Mouse (Mus musculus) T-helper 17 cell (primary cell): ENCODE data around the gene Il10rb.

Source experiments
- in situ Hi-C, 2 experiments: fragments of 300-600 bp; cut with MboI, MseI; formaldehyde crosslinking; loops; 1 replicate in 1 of 2; 2 replicates in 1 of 2; pipeline ENCODE4 v1.15.1; 2025; ENCODE audit warnings: high pct_unique_total_duplicates in 2 of 2

The Il10rb gene

GRCm38 (mm10) chr16:91448088-91448487, 42.1 kb downstream of the Il10rb start:
- in situ Hi-C loops: loop anchor here (5.0 kb wide), 2 partner anchors 34 to 36 kb away; no protein-coding TSS in a partner anchor

DNA sequence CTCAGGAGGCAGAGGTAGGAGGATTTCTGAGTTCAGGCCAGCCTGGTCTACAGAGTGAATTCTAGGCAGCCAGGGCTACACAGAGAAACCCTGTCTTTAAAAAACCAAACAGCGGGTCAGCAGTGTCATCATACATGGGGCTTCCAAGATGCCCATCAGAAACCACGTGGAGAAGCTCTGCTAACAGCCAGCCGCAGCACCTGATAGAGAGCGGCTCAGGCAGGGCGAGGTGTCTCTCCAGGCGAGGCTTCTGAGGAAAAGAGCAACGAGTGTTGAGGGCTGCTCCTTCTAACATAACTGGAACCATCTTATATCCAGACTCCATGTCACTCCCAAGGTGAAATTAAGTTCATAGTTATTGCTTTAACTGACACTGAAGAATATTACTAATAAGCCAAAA, 42.9 kb downstream of the Il10rb start:
- in situ Hi-C loops: loop anchor here (5.0 kb wide), 2 partner anchors 33 to 37 kb away; no protein-coding TSS in a partner anchor

GRCm38 (mm10) chr16:91450137-91451064, 44.4 kb downstream of the Il10rb start:
- in situ Hi-C loops: no loop called here

GRCm38 (mm10) chr16:91451949-91452348, 46.0 kb downstream of the Il10rb start:
- in situ Hi-C loops: no loop called here

DNA sequence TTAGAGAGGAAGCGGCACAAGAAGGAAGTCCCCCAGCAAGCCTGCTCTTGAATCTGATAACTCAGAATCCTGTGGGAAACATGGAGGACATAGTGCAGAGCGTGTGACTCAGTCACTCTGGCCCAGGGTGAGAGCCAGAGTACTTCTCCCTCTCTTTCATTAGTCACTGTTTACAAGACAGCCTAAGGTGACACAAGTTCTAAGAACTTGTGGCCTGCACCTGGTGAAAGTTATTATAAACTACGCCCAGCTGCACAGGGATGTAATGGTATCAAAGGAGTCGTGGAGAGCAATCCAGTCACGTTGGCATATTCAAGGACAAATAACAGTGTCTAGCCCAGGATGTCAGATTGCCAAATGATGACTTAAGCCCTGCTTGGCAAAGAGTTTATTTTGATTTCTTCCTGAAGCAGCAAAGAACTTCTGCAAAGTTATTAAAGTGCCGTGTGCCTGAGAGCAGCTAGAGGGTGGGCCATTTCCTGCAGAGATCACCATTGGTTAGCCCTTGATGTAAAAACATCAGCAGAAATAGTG, 46.5 kb downstream of the Il10rb start:
- in situ Hi-C loops: no loop called here

DNA sequence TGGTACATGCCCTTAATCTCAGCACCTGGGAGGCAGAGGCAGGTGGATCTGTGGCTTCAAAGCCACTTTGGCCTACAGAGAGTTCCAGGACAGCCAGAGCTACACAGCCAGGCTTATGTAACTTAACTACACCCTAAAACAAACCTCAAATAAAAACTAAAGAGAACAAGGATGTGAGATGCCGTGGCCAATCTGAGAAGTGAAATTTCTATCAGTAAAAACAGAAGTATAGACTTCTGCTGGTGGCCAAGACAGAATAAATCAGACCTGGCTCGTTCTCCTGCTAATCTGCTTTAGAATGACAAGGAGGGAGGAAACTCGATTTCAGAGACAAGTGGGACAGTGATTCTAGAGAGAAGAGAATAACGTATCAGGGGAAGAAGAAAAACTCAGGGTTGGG, 49.9 kb downstream of the Il10rb start:
- in situ Hi-C loops: no loop called here

- in situ Hi-C loops: no loop called here
These were observed 52.4 kb downstream of the Il10rb start for GRCm38 (mm10) chr16:91458301-91458746.

- in situ Hi-C loops: no loop called here
These were observed 53.0 kb downstream of the Il10rb start for GRCm38 (mm10) chr16:91458976-91459375.

- in situ Hi-C loops: no loop called here
These were observed 53.4 kb downstream of the Il10rb start for GRCm38 (mm10) chr16:91459396-91459795.

DNA sequence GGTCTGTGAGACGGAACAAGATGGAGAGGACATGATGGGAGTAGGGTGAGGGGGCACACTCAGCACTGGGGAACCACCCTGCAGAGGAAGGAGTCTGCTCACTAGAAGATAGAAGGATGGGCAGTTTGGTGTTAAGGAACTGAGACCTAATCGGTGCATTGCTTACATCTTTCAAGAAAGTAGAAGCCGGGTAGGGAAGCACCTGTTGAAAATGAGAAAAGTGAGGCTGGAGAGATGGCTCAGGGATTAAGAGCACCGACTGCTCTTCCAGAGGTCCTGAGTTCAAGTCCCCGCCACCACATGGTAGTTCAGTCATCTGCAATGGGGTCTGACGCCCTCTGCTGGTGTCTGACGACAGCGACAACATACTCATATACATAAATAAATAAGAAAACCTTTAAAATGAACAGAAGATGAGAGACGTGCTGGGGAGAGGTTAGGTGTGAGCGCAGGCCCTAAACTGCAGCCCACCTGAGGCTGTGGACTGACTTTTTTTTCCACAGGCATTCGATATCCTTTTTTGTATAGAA, 53.9 kb downstream of the Il10rb start:
- in situ Hi-C loops: no loop called here

GRCm38 (mm10) chr16:91461066-91461638, 55.2 kb downstream of the Il10rb start:
- in situ Hi-C loops: no loop called here

DNA sequence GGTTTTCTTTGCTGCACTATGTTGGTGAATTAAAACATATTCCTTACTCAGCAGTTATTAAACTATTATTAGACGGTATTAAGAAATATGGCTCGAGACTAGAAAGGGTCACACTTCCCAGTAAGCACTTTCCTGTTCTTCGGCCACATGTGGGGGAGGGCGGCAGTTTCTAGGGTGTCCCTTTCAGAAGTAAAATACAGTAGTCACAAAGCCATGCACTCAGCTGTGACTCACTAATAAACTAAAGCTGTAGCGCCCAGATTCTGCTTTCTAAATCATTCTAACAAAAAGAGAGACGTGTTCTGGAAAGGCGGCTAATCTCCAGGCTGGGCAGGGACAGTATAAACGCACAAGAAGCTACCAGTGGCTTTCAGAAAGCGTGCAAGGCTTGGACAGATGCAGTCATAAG, 55.8 kb downstream of the Il10rb start:
- in situ Hi-C loops: no loop called here

GRCm38 (mm10) chr16:91462644-91463043, 56.7 kb downstream of the Il10rb start:
- in situ Hi-C loops: no loop called here

DNA sequence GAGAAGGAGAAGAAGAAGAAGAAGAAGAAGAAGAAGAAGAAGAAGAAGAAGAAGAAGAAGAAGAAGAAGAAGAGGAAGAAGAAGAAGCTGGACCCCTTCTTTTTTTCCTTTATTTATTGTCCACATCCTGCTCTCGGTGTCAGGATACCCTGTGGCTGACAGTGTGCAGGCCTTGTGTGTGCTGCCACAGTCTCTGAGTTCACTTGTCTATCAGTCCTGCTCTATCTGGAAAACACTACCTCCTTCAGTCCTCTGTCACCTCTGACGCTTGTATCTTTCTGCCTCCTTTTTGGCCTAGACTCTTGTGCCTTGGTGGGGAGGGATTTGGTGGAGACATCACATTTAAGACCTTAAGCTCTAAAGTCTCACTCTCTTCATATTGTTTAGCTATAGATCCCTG, 57.4 kb downstream of the Il10rb start:
- in situ Hi-C loops: no loop called here

DNA sequence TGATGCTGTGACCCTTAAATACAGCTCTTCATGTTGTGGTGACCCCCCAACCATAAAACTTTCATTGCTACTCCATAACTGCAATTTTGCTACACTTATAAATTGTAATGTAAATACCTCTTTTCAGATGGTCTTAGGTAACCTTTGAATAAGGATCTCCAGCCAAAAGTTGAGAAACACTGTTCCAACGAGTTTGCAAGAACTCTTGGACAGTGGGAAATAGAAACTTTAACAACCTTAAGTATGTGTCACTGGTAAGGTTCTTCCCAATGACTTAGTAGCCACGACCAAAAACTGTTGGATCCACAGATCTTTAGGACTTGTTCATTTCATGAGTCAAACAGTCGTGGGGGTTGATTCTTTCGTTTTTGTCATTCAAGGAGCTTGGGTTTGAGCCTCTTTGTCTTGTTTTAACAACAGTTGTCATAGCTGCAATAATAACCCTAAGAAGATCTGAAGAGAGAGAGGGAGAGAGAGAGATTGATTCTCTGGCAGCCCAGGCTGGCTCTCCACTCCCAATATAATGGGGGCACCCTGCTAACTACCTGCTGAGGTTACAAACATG, 58.0 kb downstream of the Il10rb start:
- in situ Hi-C loops: no loop called here

- in situ Hi-C loops: no loop called here
These were observed 58.9 kb downstream of the Il10rb start for GRCm38 (mm10) chr16:91464594-91465504.

DNA sequence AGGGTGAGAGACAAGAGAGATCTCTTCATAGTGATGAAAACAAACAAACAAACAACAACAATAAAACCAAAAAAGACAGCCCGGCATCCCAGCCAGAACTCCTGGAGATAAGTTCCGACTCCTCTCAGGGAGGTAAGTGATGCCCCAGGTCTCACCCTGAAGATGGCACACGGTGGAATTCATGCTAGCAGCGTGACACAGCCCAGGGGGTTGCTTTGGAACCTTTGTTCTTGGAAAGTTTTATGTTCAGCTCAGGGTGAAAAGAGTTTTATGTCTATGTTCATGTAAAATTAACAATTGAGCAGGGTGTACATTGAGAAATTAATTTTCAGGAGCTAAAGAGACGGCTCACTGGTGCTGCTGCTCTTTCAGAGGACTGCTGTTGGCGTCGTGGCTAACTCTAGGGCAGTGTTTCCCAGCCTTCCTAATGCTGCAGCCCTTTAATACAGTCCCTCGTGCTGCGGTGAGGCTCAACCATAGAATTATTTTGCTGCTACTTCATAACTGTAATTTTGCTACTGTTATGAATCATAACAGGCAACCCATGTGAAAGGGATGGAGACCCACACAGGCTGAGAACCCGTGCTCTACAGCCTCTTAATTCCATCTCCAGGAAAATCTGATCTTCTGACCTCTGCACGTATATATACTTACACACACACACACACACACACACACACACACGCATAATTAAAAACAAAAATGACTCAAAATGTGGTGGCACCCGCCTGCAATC, 59.7 kb downstream of the Il10rb start:
- in situ Hi-C loops: no loop called here

GRCm38 (mm10) chr16:91466566-91466965, 60.6 kb downstream of the Il10rb start:
- in situ Hi-C loops: no loop called here

GRCm38 (mm10) chr16:91470470-91470869, 64.5 kb downstream of the Il10rb start:
- in situ Hi-C loops: loop anchor here in 1 of 2 experiments (10.0 kb wide), 1 partner anchor 1636 kb away; no protein-coding TSS in a partner anchor

GRCm38 (mm10) chr16:91471481-91471880, 65.5 kb downstream of the Il10rb start:
- in situ Hi-C loops: loop anchor here in 1 of 2 experiments (10.0 kb wide), 1 partner anchor 1637 kb away; no protein-coding TSS in a partner anchor
